ENCODE assay signal across 17 mouse cellular contexts in genomic region chr11:82589761-82590160, GRCm38 (mm10).
"Had no signal": no experiment of that assay in that cellular context is flagged by ENCODE, and none has a peak within 500 bp of the region (broad histone marks: within the 10 kb centered on the region; RNA-seq: fewer than 3 reads in every experiment).

No protein-coding gene starts in this region.

- H3K27me3 ChIP-seq: liver, embryonic 13.5 days; lung, embryonic 15.5 days; midbrain, embryonic 12.5 days; neural tube, embryonic 15.5 days had no signal

- H3K9me3 ChIP-seq: kidney, embryonic 15.5 days; limb, embryonic 15.5 days; liver, embryonic 13.5 days; lung, embryonic 15.5 days; megakaryocyte, embryonic 14.5 days; midbrain, embryonic 12.5 days; neural tube, embryonic 15.5 days had no signal

- H3K9ac ChIP-seq: kidney, embryonic 15.5 days; limb, embryonic 15.5 days; liver, embryonic 13.5 days; liver, postnatal 0 days; lung, embryonic 15.5 days; midbrain, embryonic 12.5 days; neural tube, embryonic 15.5 days had no signal

- H3K27ac ChIP-seq: kidney, embryonic 15.5 days; limb, embryonic 15.5 days; liver, embryonic 13.5 days; lung, embryonic 15.5 days; macrophage; midbrain, embryonic 12.5 days; neural tube, embryonic 15.5 days had no signal

- DNase-seq: kidney, adult 11 months; kidney, postnatal 14 days; liver, embryonic 13.5 days; liver, postnatal 0 days; lung, postnatal 14 days; thymus, adult 18-20 months; thymus, postnatal 25 days had no signal

- ATAC-seq: hindbrain, embryonic 16.5 days; liver, postnatal 0 days; midbrain, embryonic 16.5 days had no signal

- H3K4me3 ChIP-seq: kidney, embryonic 15.5 days; limb, embryonic 15.5 days; liver, embryonic 13.5 days; lung, embryonic 15.5 days; megakaryocyte, embryonic 14.5 days; midbrain, embryonic 12.5 days; myocyte; neural tube, embryonic 15.5 days had no signal

- H3K4me2 ChIP-seq: kidney, embryonic 15.5 days; limb, embryonic 15.5 days; liver, embryonic 13.5 days; lung, embryonic 15.5 days; midbrain, embryonic 12.5 days; neural tube, embryonic 15.5 days had no signal

- H3K4me1 ChIP-seq: kidney, embryonic 15.5 days; limb, embryonic 15.5 days; liver, embryonic 13.5 days; lung, embryonic 15.5 days; megakaryocyte, embryonic 14.5 days; midbrain, embryonic 12.5 days; neural tube, embryonic 15.5 days had no signal

- H3K36me3 ChIP-seq: kidney, embryonic 15.5 days; limb, embryonic 15.5 days; liver, embryonic 13.5 days; lung, embryonic 15.5 days; midbrain, embryonic 12.5 days; neural tube, embryonic 15.5 days had no signal
